Mouse (Mus musculus) kidney, postnatal 36 days (tissue): ENCODE results near the gene Cetn2.

Experiments used
- DNase-seq, 2 experiments: peaks; one replicate each; pipeline ENCODE4 v3.0.0; 2021 to 2022; ENCODE audit warnings: mixed read lengths in 2 of 2

Gene Cetn2

GRCm38 (mm10) chrX:72917884-72918681 is at the start of gene Cetn2, which contains the start of gene Nsdhl:
Gene Cetn2 (minus strand): TSS chrX:72918411.
Gene Nsdhl (plus strand): TSS chrX:72918557.
- peak; percentile 90 to 93 for DNase-seq

- no peak for DNase-seq
These were observed 44.5 kb upstream of the Cetn2 start for GRCm38 (mm10) chrX:72962743-72963142.

GRCm38 (mm10) chrX:72961511-72961910 is 43.3 kb upstream of the Cetn2 start:
- DNase-seq, result peak; percentile 7 to 20

- peak; percentile 35 to 67 for DNase-seq
These were observed 42.2 kb upstream of the Cetn2 start for GRCm38 (mm10) chrX:72960431-72960830.

- no peak for DNase-seq
These were observed 38.3 kb upstream of the Cetn2 start for GRCm38 (mm10) chrX:72956486-72956885.

- peak; percentile 49 to 73 for DNase-seq
These were observed 35.3 kb upstream of the Cetn2 start for GRCm38 (mm10) chrX:72953464-72953863.

- DNase-seq, result peak; percentile 6 to 36
These were observed 3.2 kb upstream of the Cetn2 start for GRCm38 (mm10) chrX:72921391-72921790.

GRCm38 (mm10) chrX:72918682-72919059 is 460 bp upstream of the Cetn2 start:
- DNase-seq, result no peak

- DNase-seq, result no peak
These were observed 6.6 kb downstream of the Cetn2 start for GRCm38 (mm10) chrX:72911611-72912010.

- DNase-seq, result peak; percentile 41 to 49
These were observed 9.8 kb downstream of the Cetn2 start for GRCm38 (mm10) chrX:72908404-72908741.

- DNase-seq, result peak in 1 of 2 experiments; percentile 5
These were observed 10.4 kb downstream of the Cetn2 start for GRCm38 (mm10) chrX:72907619-72908403.

GRCm38 (mm10) chrX:72902530-72902929 is 15.7 kb downstream of the Cetn2 start:
- DNase-seq, result no peak

GRCm38 (mm10) chrX:72896055-72896437 is 22.2 kb downstream of the Cetn2 start:
- DNase-seq, result no peak

GRCm38 (mm10) chrX:72895388-72896054 is 22.7 kb downstream of the Cetn2 start:
- DNase-seq, result no peak
